10 mouse cellular contexts compared by ENCODE assay signal in the genomic region with DNA sequence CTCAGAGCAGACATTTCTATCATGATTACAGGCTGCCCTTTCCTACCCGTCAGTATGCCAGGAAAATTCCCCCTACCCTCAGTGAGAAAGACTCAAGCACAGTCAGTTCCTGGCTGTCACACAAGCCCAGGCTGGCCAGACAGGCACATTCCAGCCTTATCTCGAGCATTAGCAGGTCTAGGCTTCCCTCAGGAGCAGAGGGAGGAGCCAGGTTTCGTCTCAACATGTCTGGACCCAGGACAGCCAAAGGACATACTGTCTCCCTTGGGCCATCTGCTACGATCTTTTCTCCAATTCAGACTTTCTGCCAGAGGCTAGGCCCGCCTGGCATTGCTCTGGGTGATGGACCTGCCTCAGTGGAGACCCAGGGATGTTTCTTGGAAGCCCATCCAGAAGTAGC. TPM values are rescaled to one million over a fixed set of nuclear protein-coding genes. Genes with fewer than 3 reads are reported as not detected.
A peak's percentile ranks its signal among the peaks of the same experiment; 100 is the strongest.
DNase-seq lines count a peak whose midpoint lies in the region; ATAC-seq and TF ChIP-seq lines count a peak whose summit lies in the region.
"Had no signal": no experiment of that assay in that cellular context is flagged by ENCODE, and none has a peak within 500 bp of the region (broad histone marks: within the 10 kb centered on the region; RNA-seq: fewer than 3 reads in every experiment).

No protein-coding gene starts in this region.

- no peaks in the 10 kb centered on the region for H3K36me3 ChIP-seq in liver, postnatal 0 days (replicated peaks; ENCODE audit: insufficient read depth, low read length)
- no peaks in the 10 kb centered on the region for H3K36me3 ChIP-seq in embryonic facial prominence, embryonic 10.5 days (replicated peaks)
- no peaks in the 10 kb centered on the region for H3K36me3 ChIP-seq in heart, embryonic 16.5 days (ENCODE audit: control insufficient read depth, insufficient read depth)
- H3K36me3 ChIP-seq in hindbrain, embryonic 16.5 days (ENCODE audit: control insufficient read depth, insufficient read depth, low read length): no peaks in the 10 kb centered on the region
- H3K36me3 ChIP-seq in forebrain, postnatal 0 days (ENCODE audit: insufficient read depth): no peaks in the 10 kb centered on the region
- H3K36me3 ChIP-seq: hindbrain, embryonic 13.5 days; liver, embryonic 15.5 days had no signal

- H3K4me3 ChIP-seq in liver, postnatal 0 days (ENCODE audit: low read depth, low read length): no peak overlapping the region
- no peak overlapping the region for H3K4me3 ChIP-seq in embryonic facial prominence, embryonic 10.5 days
- no peak overlapping the region for H3K4me3 ChIP-seq in heart, embryonic 16.5 days (ENCODE audit: low read length)
- no peak overlapping the region for H3K4me3 ChIP-seq in hindbrain, embryonic 16.5 days (ENCODE audit: low read length)
- no peak overlapping the region for H3K4me3 ChIP-seq in forebrain, postnatal 0 days (ENCODE audit: low read depth, low read length)
- H3K4me3 ChIP-seq: hindbrain, embryonic 13.5 days; liver, embryonic 15.5 days had no signal

- H3K9me3 ChIP-seq in liver, postnatal 0 days (ENCODE audit: low read length): no peaks in the 10 kb centered on the region
- no peaks in the 10 kb centered on the region for H3K9me3 ChIP-seq in embryonic facial prominence, embryonic 10.5 days
- H3K9me3 ChIP-seq in heart, embryonic 16.5 days (replicated peaks; ENCODE audit: control insufficient read depth, low read length): no peaks in the 10 kb centered on the region
- no peaks in the 10 kb centered on the region for H3K9me3 ChIP-seq in hindbrain, embryonic 16.5 days (ENCODE audit: control insufficient read depth, low read length)
- no peaks in the 10 kb centered on the region for H3K9me3 ChIP-seq in forebrain, postnatal 0 days (ENCODE audit: low read length)
- H3K9me3 ChIP-seq: hindbrain, embryonic 13.5 days; liver, embryonic 15.5 days had no signal

- peak; percentile 27 for DNase-seq in liver
- DNase-seq in liver, postnatal 0 days: no peak
- peak; percentile 23 for DNase-seq in embryonic facial prominence, embryonic 10.5 days (ENCODE audit: low spot score)
- DNase-seq in mesoderm, embryonic 11.5 days (ENCODE audit: low read depth, low spot score): peak; percentile 12
- DNase-seq in forebrain, postnatal 0 days: no peak
- no peak for DNase-seq in layer of hippocampus, postnatal 14 days (ENCODE audit: low spot score in 2 of 2)

- H3K27me3 ChIP-seq in liver, postnatal 0 days (ENCODE audit: insufficient read depth, low read length): no peaks in the 10 kb centered on the region
- H3K27me3 ChIP-seq in embryonic facial prominence, embryonic 10.5 days (replicated peaks; ENCODE audit: low read depth, poor library complexity, severe bottlenecking): no peaks in the 10 kb centered on the region
- H3K27me3 ChIP-seq in heart, embryonic 16.5 days (ENCODE audit: control insufficient read depth, insufficient read depth, low read length): no peaks in the 10 kb centered on the region
- no peaks in the 10 kb centered on the region for H3K27me3 ChIP-seq in hindbrain, embryonic 16.5 days (replicated peaks; ENCODE audit: control insufficient read depth, insufficient read depth, low read length)
- H3K27me3 ChIP-seq in forebrain, postnatal 0 days (ENCODE audit: insufficient read depth, low read length): no peaks in the 10 kb centered on the region
- H3K27me3 ChIP-seq: hindbrain, embryonic 13.5 days; liver, embryonic 15.5 days had no signal

- peaks cover 25% of the 10 kb centered on the region for H3K4me1 ChIP-seq in liver, postnatal 0 days (ENCODE audit: insufficient read depth)
- peaks cover 10% of the 10 kb centered on the region for H3K4me1 ChIP-seq in embryonic facial prominence, embryonic 10.5 days
- peaks cover 27% of the 10 kb centered on the region for H3K4me1 ChIP-seq in heart, embryonic 16.5 days (ENCODE audit: control insufficient read depth, insufficient read depth, low read length)
- H3K4me1 ChIP-seq in hindbrain, embryonic 16.5 days (ENCODE audit: control insufficient read depth, insufficient read depth, low read depth, low read length): no peaks in the 10 kb centered on the region
- no peaks in the 10 kb centered on the region for H3K4me1 ChIP-seq in forebrain, postnatal 0 days (ENCODE audit: insufficient read depth)
- H3K4me1 ChIP-seq: hindbrain, embryonic 13.5 days had no signal

- H3K4me2 ChIP-seq in liver, postnatal 0 days (ENCODE audit: low read depth, low read length): no peak overlapping the region
- peak overlapping the region; percentile 10; the same call in 1 of the 2 replicates for H3K4me2 ChIP-seq in heart, embryonic 16.5 days (ENCODE audit: low read depth, low read length)
- H3K4me2 ChIP-seq in hindbrain, embryonic 16.5 days (ENCODE audit: low read length): no peak overlapping the region
- no peak overlapping the region for H3K4me2 ChIP-seq in forebrain, postnatal 0 days (ENCODE audit: low read depth)
- H3K4me2 ChIP-seq: hindbrain, embryonic 13.5 days; liver, embryonic 15.5 days had no signal

- no peak for TF ChIP-seq EP300 in liver, postnatal 0 days (IDR thresholded peaks at IDR 0.05; ENCODE audit: low read depth)

- ATAC-seq in liver, postnatal 0 days: no peak
- peak; percentile 90 for ATAC-seq in heart, embryonic 16.5 days (replicated peaks; ENCODE audit: extremely low read depth, insufficient read depth, low FRiP score)
- ATAC-seq in hindbrain, embryonic 16.5 days: no peak
- ATAC-seq in forebrain, postnatal 0 days: no peak

- TF ChIP-seq CTCF in liver, postnatal 0 days (IDR thresholded peaks at IDR 0.05; ENCODE audit: low read depth): no peak
- TF ChIP-seq CTCF in forebrain, postnatal 0 days (IDR thresholded peaks at IDR 0.05; ENCODE audit: low read depth): no peak

- WGBS in liver, postnatal 0 days (ENCODE audit: insufficient replicate concordance): 65% methylated on average over 5 of the region's 5 CpGs
- 60% methylated on average over 5 of the region's 5 CpGs for WGBS in embryonic facial prominence, embryonic 10.5 days
- 22% methylated on average over 5 of the region's 5 CpGs for WGBS in heart, embryonic 16.5 days
- 65% methylated on average over 5 of the region's 5 CpGs for WGBS in hindbrain, embryonic 16.5 days
- 66% methylated on average over 5 of the region's 5 CpGs for WGBS in forebrain, postnatal 0 days

- no peak overlapping the region for H3K27ac ChIP-seq in liver, postnatal 0 days (ENCODE audit: low read depth)
- no peak overlapping the region for H3K27ac ChIP-seq in embryonic facial prominence, embryonic 10.5 days (replicated peaks)
- H3K27ac ChIP-seq in heart, embryonic 16.5 days (ENCODE audit: low read length): peak overlapping the region; percentile 64; the same call in 1 of the 2 replicates
- no peak overlapping the region for H3K27ac ChIP-seq in hindbrain, embryonic 16.5 days (ENCODE audit: low read depth, low read length)
- no peak overlapping the region for H3K27ac ChIP-seq in forebrain, postnatal 0 days (ENCODE audit: low read depth, low read length)
- H3K27ac ChIP-seq: hindbrain, embryonic 13.5 days; liver, embryonic 15.5 days had no signal

- no peak overlapping the region for H3K9ac ChIP-seq in liver, postnatal 0 days (replicated peaks)
- no peak overlapping the region for H3K9ac ChIP-seq in heart, embryonic 16.5 days (ENCODE audit: low read length)
- no peak overlapping the region for H3K9ac ChIP-seq in hindbrain, embryonic 16.5 days (ENCODE audit: low read depth, low read length)
- no peak overlapping the region for H3K9ac ChIP-seq in forebrain, postnatal 0 days
- H3K9ac ChIP-seq: hindbrain, embryonic 13.5 days; liver, embryonic 15.5 days had no signal

RNA-seq across cellular contexts. Expression of gene Dapk2, which starts 48.8 kb away (rescaled TPM):
- 21.6 and 23.4 TPM in 2 replicates for polyA plus RNA-seq in liver, postnatal 0 days (2015; fragmentation: Nextera tagmentation; extraction: Ambion mirVana)
- 5.3 and 5.8 TPM in 2 replicates for polyA plus RNA-seq in embryonic facial prominence, embryonic 10.5 days (2016; fragmentation: Nextera tagmentation; extraction: Ambion mirVana)
- 6.4 and 6.5 TPM in 2 replicates for polyA plus RNA-seq in heart, embryonic 16.5 days (2015; fragmentation: Nextera tagmentation; extraction: Ambion mirVana)
- 0.79 and 0.94 TPM in 2 replicates for polyA plus RNA-seq in hindbrain, embryonic 16.5 days (2015; fragmentation: Nextera tagmentation; extraction: Ambion mirVana)
- 1.9 and 3.4 TPM in 2 replicates for total RNA-seq in forebrain, postnatal 0 days (2014; rRNA removed)
- 1.5 and 1.8 TPM in 2 replicates for polyA plus RNA-seq in forebrain, postnatal 0 days (2015; fragmentation: Nextera tagmentation; extraction: Ambion mirVana)
- 1 to 10 TPM in 1 of 2 experiments, under 1 TPM in 1; 0.71 to 1.1 TPM for total RNA-seq in layer of hippocampus, postnatal 14 days (2021)

Comparison
In these comparisons a context has a peak if more than half of its experiments do, and no peak if none do; other contexts are left out.
1. DNase-seq: peak in liver (single experiment), embryonic facial prominence, embryonic 10.5 days (single experiment) and mesoderm, embryonic 11.5 days (single experiment); none in liver, postnatal 0 days (single experiment), forebrain, postnatal 0 days (single experiment) and layer of hippocampus, postnatal 14 days (0 of 2).